Mouse (Mus musculus): ENCODE results near the gene Dctd. TPM values are rescaled to one million over a fixed set of nuclear protein-coding genes. Genes with fewer than 3 reads are reported as not detected.
"Not testable (repeated sequence)": the region's sequence is repeated elsewhere in the genome, so short reads cannot be mapped to it uniquely, and the experiment has no call there.

Dctd gene
- polyA plus RNA-seq, 1 experiment from 2014 or later, result 5.0 TPM

GRCm38 (mm10) chr8:48145766-48146165 lies 46.9 kb downstream of the Dctd start:
- ATAC-seq (no peak), DNase-seq (ENCODE audit: low read depth, low spot score) (no peak)
- TF ChIP-seq CTCF (IDR thresholded peaks at IDR 0.05), result no peak
- ChIA-PET POLR2A (interaction anchor here (0.6 kb wide), 1 partner anchor 33 kb away, joined by 3 read pairs; no protein-coding TSS in a partner anchor), CTCF (no interaction called here)
- in situ Hi-C loops (cut with MboI; ENCODE audit: low pct_unique_long_range_greater_than_20kb), result no loop called here
- H3K27me3 ChIP-seq, result peaks cover 5% of the 10 kb centered on the region

GRCm38 (mm10) chr8:48146449-48146848 lies 47.6 kb downstream of the Dctd start:
- DNase-seq (ENCODE audit: low read depth, low spot score), result no peak
- ChIA-PET POLR2A (no interaction called here), CTCF (no interaction called here)
- ATAC-seq, result no peak
- TF ChIP-seq CTCF (IDR thresholded peaks at IDR 0.05), result no peak
- in situ Hi-C loops (cut with MboI; ENCODE audit: low pct_unique_long_range_greater_than_20kb), result no loop called here
- peaks cover 5% of the 10 kb centered on the region for H3K27me3 ChIP-seq

- H3K27me3 ChIP-seq, result peaks cover 4% of the 10 kb centered on the region
- POLR2A ChIA-PET, result no interaction called here
- in situ Hi-C loops (cut with MboI; ENCODE audit: low pct_unique_long_range_greater_than_20kb), result no loop called here
- DNase-seq (ENCODE audit: low read depth, low spot score), result no peak
- TF ChIP-seq CTCF (IDR thresholded peaks at IDR 0.05), result no peak
- ATAC-seq, result no peak
- CTCF ChIA-PET, result no interaction called here
Measured at GRCm38 (mm10) chr8:48152062-48152738, 53.3 kb downstream of the Dctd start.

- in situ Hi-C loops (cut with MboI; ENCODE audit: low pct_unique_long_range_greater_than_20kb), result no loop called here
- H3K27me3 ChIP-seq, result no peaks in the 10 kb centered on the region
- ChIA-PET POLR2A (no interaction called here), CTCF (no interaction called here)
- DNase-seq (ENCODE audit: low read depth, low spot score) (peak; percentile 28), ATAC-seq (peak; percentile 49)
- no peak for TF ChIP-seq CTCF (IDR thresholded peaks at IDR 0.05)
Measured at GRCm38 (mm10) chr8:48153360-48154121, 54.6 kb downstream of the Dctd start.

- peaks cover 9% of the 10 kb centered on the region for H3K27me3 ChIP-seq
- DNase-seq (ENCODE audit: low read depth, low spot score) (no peak), ATAC-seq (no peak)
- in situ Hi-C loops (cut with MboI; ENCODE audit: low pct_unique_long_range_greater_than_20kb), result no loop called here
- ChIA-PET POLR2A (interaction anchor here (0.6 kb wide), 1 partner anchor 1001 kb away, joined by 3 read pairs; no protein-coding TSS in a partner anchor), CTCF (no interaction called here)
- TF ChIP-seq CTCF (IDR thresholded peaks at IDR 0.05), result no peak
Measured at GRCm38 (mm10) chr8:48157718-48158117, 58.8 kb downstream of the Dctd start.

GRCm38 (mm10) chr8:48158560-48159217 lies 59.8 kb downstream of the Dctd start:
- ATAC-seq, result no peak
- in situ Hi-C loops (cut with MboI; ENCODE audit: low pct_unique_long_range_greater_than_20kb), result no loop called here
- POLR2A ChIA-PET, result no interaction called here
- TF ChIP-seq CTCF (IDR thresholded peaks at IDR 0.05), result no peak
- H3K27me3 ChIP-seq, result peaks cover 11% of the 10 kb centered on the region
- DNase-seq (ENCODE audit: low read depth, low spot score), result no peak
- CTCF ChIA-PET, result no interaction called here

GRCm38 (mm10) chr8:48177406-48177805 lies 78.5 kb downstream of the Dctd start:
- in situ Hi-C loops (cut with MboI; ENCODE audit: low pct_unique_long_range_greater_than_20kb), result no loop called here
- TF ChIP-seq CTCF (IDR thresholded peaks at IDR 0.05), result no peak
- CTCF ChIA-PET, result no interaction called here
- POLR2A ChIA-PET, result no interaction called here
- no peaks in the 10 kb centered on the region for H3K27me3 ChIP-seq
- DNase-seq (ENCODE audit: low read depth, low spot score), result no peak
- ATAC-seq, result no peak

GRCm38 (mm10) chr8:48177876-48178275 lies 79.0 kb downstream of the Dctd start:
- ChIA-PET POLR2A (no interaction called here), CTCF (no interaction called here)
- ATAC-seq (no peak), DNase-seq (ENCODE audit: low read depth, low spot score) (no peak)
- no peaks in the 10 kb centered on the region for H3K27me3 ChIP-seq
- in situ Hi-C loops (cut with MboI; ENCODE audit: low pct_unique_long_range_greater_than_20kb), result no loop called here
- TF ChIP-seq CTCF (IDR thresholded peaks at IDR 0.05), result no peak

GRCm38 (mm10) chr8:48178993-48179392 lies 80.1 kb downstream of the Dctd start:
- H3K27me3 ChIP-seq, result no peaks in the 10 kb centered on the region
- ChIA-PET CTCF (no interaction called here), POLR2A (no interaction called here)
- ATAC-seq, result no peak
- TF ChIP-seq CTCF (IDR thresholded peaks at IDR 0.05), result no peak
- DNase-seq (ENCODE audit: low read depth, low spot score), result no peak
- in situ Hi-C loops (cut with MboI; ENCODE audit: low pct_unique_long_range_greater_than_20kb), result no loop called here

- CTCF ChIA-PET; POLR2A ChIA-PET; DNase-seq (ENCODE audit: low read depth, low spot score); in situ Hi-C loops (cut with MboI; ENCODE audit: low pct_unique_long_range_greater_than_20kb); H3K27me3 ChIP-seq; ATAC-seq: not testable (repeated sequence)
Measured at GRCm38 (mm10) chr8:48180146-48180545, 81.3 kb downstream of the Dctd start.

GRCm38 (mm10) chr8:48181000-48181399 lies 82.1 kb downstream of the Dctd start:
- no peak for DNase-seq (ENCODE audit: low read depth, low spot score)

More at GRCm38 (mm10) chr8:48181000-48181399, 82.1 kb downstream of the Dctd start:
- ChIA-PET POLR2A (no interaction called here), CTCF (no interaction called here)
- H3K27me3 ChIP-seq, result no peaks in the 10 kb centered on the region
- no peak for TF ChIP-seq CTCF (IDR thresholded peaks at IDR 0.05)
- in situ Hi-C loops (cut with MboI; ENCODE audit: low pct_unique_long_range_greater_than_20kb), result no loop called here
- no peak for ATAC-seq

Measured in Patski (cell line).